ENCODE assay signal across 8 mouse cellular contexts in the genomic region with DNA sequence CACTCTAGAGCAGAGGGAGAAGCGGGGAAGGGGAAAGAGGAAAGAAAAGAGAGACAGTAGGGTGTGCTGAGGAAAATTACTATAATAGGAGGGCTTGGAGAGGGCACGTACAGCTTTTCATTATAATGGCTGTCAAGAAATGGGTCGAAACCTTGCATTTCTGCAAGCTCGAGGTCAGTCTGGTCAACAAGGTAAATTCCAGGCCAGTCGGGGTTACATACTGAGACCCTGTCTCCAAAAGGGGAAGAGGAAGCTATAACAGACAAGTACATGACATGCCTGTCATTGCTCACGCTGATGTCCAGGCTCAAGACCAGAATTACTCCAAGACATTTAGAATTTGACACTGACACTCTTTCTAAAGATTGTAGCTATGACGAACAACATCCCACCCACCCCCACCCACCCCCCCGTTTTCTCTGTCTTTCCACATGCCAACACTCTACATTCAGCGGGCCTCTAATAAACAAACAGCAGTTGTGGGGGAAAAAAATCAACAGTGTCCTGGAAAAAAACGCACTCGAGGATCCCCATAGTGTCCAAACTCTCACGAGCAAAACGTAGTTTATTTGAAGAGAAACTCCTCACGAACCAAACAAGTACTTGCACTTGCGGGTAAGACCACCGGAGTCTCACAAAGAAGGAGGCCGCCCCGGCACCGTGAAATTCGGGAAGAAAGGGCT. TPM values are rescaled to one million over a fixed set of nuclear protein-coding genes. Genes with fewer than 3 reads are reported as not detected.
A peak's percentile ranks its signal among the peaks of the same experiment; 100 is the strongest.
DNase-seq lines count a peak whose midpoint lies in the region; ATAC-seq and TF ChIP-seq lines count a peak whose summit lies in the region.

Gene Irak1bp1 (plus strand): TSS at position 534 of the 683 bp plus-strand sequence.

- peaks cover 10% of the 10 kb centered on the region; the same call in 1 of the 2 replicates for H3K36me3 ChIP-seq in hindbrain, embryonic 10.5 days
- 0 out of 2 replicates have a peak, but pooled peaks cover 4% of the 10 kb centered on the region for H3K36me3 ChIP-seq in limb, embryonic 15.5 days
- H3K36me3 ChIP-seq in stomach, embryonic 15.5 days: no peaks in the 10 kb centered on the region

- H3K4me2 ChIP-seq in limb, embryonic 15.5 days: peak within 1 kb of the TSS; percentile 57
- peak within 1 kb of the TSS; percentile 82 for H3K4me2 ChIP-seq in stomach, embryonic 15.5 days

- no peaks in the 10 kb centered on the region for H3K9me3 ChIP-seq in hindbrain, embryonic 10.5 days
- no peaks in the 10 kb centered on the region for H3K9me3 ChIP-seq in limb, embryonic 15.5 days
- H3K9me3 ChIP-seq in stomach, embryonic 15.5 days: no peaks in the 10 kb centered on the region

- peak within 1 kb of the TSS; percentile 79 for H3K4me3 ChIP-seq in hindbrain, embryonic 10.5 days
- peak within 1 kb of the TSS; percentile 86 for H3K4me3 ChIP-seq in limb, embryonic 15.5 days
- H3K4me3 ChIP-seq in stomach, embryonic 15.5 days (replicated peaks): peak within 1 kb of the TSS; percentile 59

- no peaks in the 10 kb centered on the region for H3K27me3 ChIP-seq in hindbrain, embryonic 10.5 days (ENCODE audit: insufficient read depth, poor library complexity, severe bottlenecking)
- H3K27me3 ChIP-seq in limb, embryonic 15.5 days: no peaks in the 10 kb centered on the region
- H3K27me3 ChIP-seq in stomach, embryonic 15.5 days (replicated peaks): no peaks in the 10 kb centered on the region

- WGBS in hindbrain, embryonic 10.5 days: 13% methylated on average over 20 of the region's 20 CpGs
- WGBS in limb, embryonic 15.5 days: 13% methylated on average over 20 of the region's 20 CpGs
- 9% methylated on average over 20 of the region's 20 CpGs for WGBS in stomach, embryonic 15.5 days

- peak; percentile 2; the same call in 1 of the 2 replicates for ATAC-seq in limb, embryonic 15.5 days (ENCODE audit: insufficient number of reproducible peaks, low FRiP score, low TSS enrichment, low read depth)
- ATAC-seq in stomach, embryonic 15.5 days (ENCODE audit: insufficient read depth, low FRiP score, low read depth): peak; percentile 27

- DNase-seq in left cerebral cortex, adult 18-20 months (ENCODE audit: low spot score in 2 of 2): no peak
- no peak for DNase-seq in left cerebral cortex, adult 9 months (ENCODE audit: low spot score in 2 of 2)
- DNase-seq in brain, embryonic 14.5 days (ENCODE audit: low read depth): peak; percentile 29
- peak; percentile 34 for DNase-seq in hindbrain, embryonic 10.5 days (ENCODE audit: low spot score)
- no peak for DNase-seq in right cerebral cortex, postnatal 4 days
- no peak for DNase-seq in kidney, adult 18-20 months

- peak within 1 kb of the TSS; percentile 96 for H3K27ac ChIP-seq in hindbrain, embryonic 10.5 days
- peak within 1 kb of the TSS; percentile 88 for H3K27ac ChIP-seq in limb, embryonic 15.5 days
- H3K27ac ChIP-seq in stomach, embryonic 15.5 days: peak within 1 kb of the TSS; percentile 33

- TF ChIP-seq POLR2A in brain, embryonic 14.5 days (IDR thresholded peaks at IDR 0.05; ENCODE audit: borderline replicate concordance, extremely low read depth, insufficient read depth, insufficient read length, poor library complexity, severe bottlenecking): no peak

- TF ChIP-seq CTCF in brain, embryonic 14.5 days (IDR thresholded peaks at IDR 0.05; ENCODE audit: borderline replicate concordance, extremely low read depth, insufficient read depth, insufficient read length): no peak

- peaks cover 15% of the 10 kb centered on the region for H3K4me1 ChIP-seq in hindbrain, embryonic 10.5 days (replicated peaks)
- H3K4me1 ChIP-seq in limb, embryonic 15.5 days: peaks cover 4% of the 10 kb centered on the region; the same call in 1 of the 2 replicates
- no peaks in the 10 kb centered on the region for H3K4me1 ChIP-seq in stomach, embryonic 15.5 days

- peak within 1 kb of the TSS; percentile 62 for H3K9ac ChIP-seq in limb, embryonic 15.5 days
- H3K9ac ChIP-seq in stomach, embryonic 15.5 days: peak within 1 kb of the TSS; percentile 47

RNA-seq across cellular contexts. Expression of gene Irak1bp1, which starts in this region (rescaled TPM):
- total RNA-seq in left cerebral cortex, adult 18-20 months (2021): 10 to 100 TPM; 16.7 to 17.3 TPM
- polyA plus RNA-seq in brain, embryonic 14.5 days (2012; rRNA removed): 22.2 and 27.5 TPM in 2 replicates
- 20.1 and 21.1 TPM in 2 replicates for polyA plus RNA-seq in hindbrain, embryonic 10.5 days (2016; fragmentation: Nextera tagmentation; extraction: Ambion mirVana)
- 15.3 and 16.9 TPM in 2 replicates for polyA plus RNA-seq in limb, embryonic 15.5 days (2015; fragmentation: Nextera tagmentation; extraction: Ambion mirVana)
- polyA plus RNA-seq in stomach, embryonic 15.5 days (2015; fragmentation: Nextera tagmentation; extraction: Ambion mirVana): 16.5 and 16.7 TPM in 2 replicates

Comparison
In these comparisons a context has a peak if more than half of its experiments do, and no peak if none do; other contexts are left out.
1. DNase-seq: peak in brain, embryonic 14.5 days (single experiment) and hindbrain, embryonic 10.5 days (single experiment); none in left cerebral cortex, adult 18-20 months (0 of 2), left cerebral cortex, adult 9 months (0 of 2), right cerebral cortex, postnatal 4 days (single experiment) and kidney, adult 18-20 months (single experiment).
2. H3K27ac ChIP-seq: peak in every context shown above with its lines; median percentile 96 in hindbrain, embryonic 10.5 days; 88 in limb, embryonic 15.5 days; 33 in stomach, embryonic 15.5 days.
3. Peak in every context shown above with its lines, with median percentiles within 50 percentile points of each other: H3K4me3 ChIP-seq.